Mouse (Mus musculus): ENCODE results near the gene Hus1.
A peak's percentile ranks its signal among the peaks of the same experiment; 100 is the strongest.

Gene Hus1

GRCm38 (mm10) chr11:9010853-9011339 is at the start of gene Hus1:
Gene Hus1 (minus strand): TSS chr11:9011191.
- peak; percentile 54 for DNase-seq (ENCODE audit: low spot score)

- DNase-seq (ENCODE audit: low spot score), result no peak
Measured at GRCm38 (mm10) chr11:9060484-9060883, 49.5 kb upstream of the Hus1 start.

- no peak for DNase-seq (ENCODE audit: low spot score)
Measured at GRCm38 (mm10) chr11:9060029-9060428, 49.0 kb upstream of the Hus1 start.

DNA sequence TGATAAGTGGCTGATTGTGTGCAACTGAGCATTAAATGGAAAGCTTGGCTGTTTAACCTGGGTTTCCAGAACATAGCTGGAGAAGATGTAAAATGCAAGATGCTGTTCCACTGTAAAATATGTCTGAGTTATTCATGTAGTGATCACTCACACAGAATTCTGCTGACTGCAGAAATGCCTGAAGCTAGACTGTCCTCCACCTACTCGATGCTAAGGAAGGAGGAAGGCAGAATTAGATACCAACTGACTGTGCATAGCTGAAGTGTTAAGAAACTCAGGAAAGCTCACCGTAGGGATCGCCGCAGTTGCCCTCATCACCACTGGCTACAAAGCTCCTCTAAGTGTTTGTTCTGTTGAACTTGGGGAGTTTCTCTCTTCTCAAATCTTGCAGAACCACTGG is 46.7 kb upstream of the Hus1 start:
- DNase-seq (ENCODE audit: low spot score), result no peak

- DNase-seq (ENCODE audit: low spot score), result no peak
Measured at GRCm38 (mm10) chr11:9056937-9057336, 45.9 kb upstream of the Hus1 start.

GRCm38 (mm10) chr11:9051895-9052294 is 40.9 kb upstream of the Hus1 start:
- no peak for DNase-seq (ENCODE audit: low spot score)

DNA sequence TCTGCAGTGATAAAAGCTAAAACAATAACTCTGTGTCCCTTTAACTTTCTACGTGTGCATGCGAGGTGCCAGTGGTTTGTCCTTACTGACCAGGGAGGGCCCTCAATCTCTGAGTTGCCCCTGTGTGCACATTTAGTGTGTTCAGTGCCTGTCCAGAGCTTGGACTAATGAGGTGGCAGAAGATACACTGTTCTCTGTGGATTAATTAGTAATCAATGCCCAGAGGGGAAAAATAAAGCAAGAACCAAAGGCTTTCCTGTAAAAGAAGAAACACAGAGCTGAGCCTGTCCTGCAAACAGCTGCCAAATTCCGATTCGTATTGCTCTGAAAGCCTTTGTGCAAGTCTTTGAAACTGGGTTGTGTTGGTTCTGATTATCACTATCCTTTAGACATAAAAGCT is 39.2 kb upstream of the Hus1 start:
- no peak for DNase-seq (ENCODE audit: low spot score)

- no peak for DNase-seq (ENCODE audit: low spot score)
Measured at GRCm38 (mm10) chr11:9048703-9049060, 37.7 kb upstream of the Hus1 start, which contains the start of gene Sun3. Gene Sun3 (minus strand): TSS chr11:9048991.

- DNase-seq (ENCODE audit: low spot score), result peak; percentile 66
Measured at GRCm38 (mm10) chr11:9048011-9048702, 37.2 kb upstream of the Hus1 start, which contains the start of gene Gm11992. Gene Gm11992 (plus strand): TSS chr11:9048594.

DNA sequence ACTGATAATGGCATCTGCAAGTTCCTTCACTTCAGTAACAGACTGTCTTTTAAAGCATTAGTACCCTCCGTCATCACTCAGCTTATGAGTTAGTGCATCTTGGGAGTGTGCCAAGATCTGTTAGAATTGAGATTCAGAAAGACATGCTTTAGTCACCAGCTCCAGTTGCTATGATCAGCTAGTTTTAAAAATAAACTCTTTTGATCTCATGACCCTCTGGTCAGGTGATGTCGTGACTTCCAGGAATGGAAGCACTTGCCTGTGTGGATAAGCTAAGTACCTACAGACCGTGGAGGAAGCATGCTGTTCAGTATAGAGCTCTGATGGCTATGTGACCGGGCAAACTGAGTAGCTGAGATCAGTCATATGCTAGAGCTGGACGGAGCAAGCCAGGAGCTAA is 36.1 kb upstream of the Hus1 start:
- DNase-seq (ENCODE audit: low spot score), result no peak

- no peak for DNase-seq (ENCODE audit: low spot score)
Measured at GRCm38 (mm10) chr11:9046546-9046945, 35.6 kb upstream of the Hus1 start.

- DNase-seq (ENCODE audit: low spot score), result no peak
Measured at GRCm38 (mm10) chr11:9031530-9031929, 20.5 kb upstream of the Hus1 start.

DNA sequence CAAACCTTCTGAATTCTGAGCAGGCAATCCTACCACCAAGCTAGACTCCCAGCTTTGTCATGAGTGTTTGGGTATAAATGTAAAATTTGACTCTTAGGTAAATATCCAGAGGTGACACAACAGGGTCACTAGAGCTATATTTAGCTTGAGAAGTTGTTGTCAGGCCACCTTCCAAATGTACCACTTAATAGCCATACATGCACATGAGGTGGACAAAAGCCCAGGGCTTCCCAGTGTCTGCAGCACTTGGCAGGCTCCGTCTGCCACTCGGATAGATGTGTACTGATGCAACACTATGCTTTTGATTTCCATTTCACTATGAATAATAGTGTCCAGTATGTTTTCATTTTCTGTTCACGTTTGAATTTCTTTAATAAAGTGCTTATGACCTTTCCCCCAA is 14.2 kb upstream of the Hus1 start:
- no peak for DNase-seq (ENCODE audit: low spot score)

- no peak for DNase-seq (ENCODE audit: low spot score)
Measured at GRCm38 (mm10) chr11:9024782-9025181, 13.8 kb upstream of the Hus1 start.

GRCm38 (mm10) chr11:9020207-9020606 is 9.2 kb upstream of the Hus1 start:
- no peak for DNase-seq (ENCODE audit: low spot score)

- no peak for DNase-seq (ENCODE audit: low spot score)
Measured at GRCm38 (mm10) chr11:9018491-9019267, 7.7 kb upstream of the Hus1 start.

- no peak for DNase-seq (ENCODE audit: low spot score)
Measured at GRCm38 (mm10) chr11:9014740-9015139, 3.7 kb upstream of the Hus1 start.

DNA sequence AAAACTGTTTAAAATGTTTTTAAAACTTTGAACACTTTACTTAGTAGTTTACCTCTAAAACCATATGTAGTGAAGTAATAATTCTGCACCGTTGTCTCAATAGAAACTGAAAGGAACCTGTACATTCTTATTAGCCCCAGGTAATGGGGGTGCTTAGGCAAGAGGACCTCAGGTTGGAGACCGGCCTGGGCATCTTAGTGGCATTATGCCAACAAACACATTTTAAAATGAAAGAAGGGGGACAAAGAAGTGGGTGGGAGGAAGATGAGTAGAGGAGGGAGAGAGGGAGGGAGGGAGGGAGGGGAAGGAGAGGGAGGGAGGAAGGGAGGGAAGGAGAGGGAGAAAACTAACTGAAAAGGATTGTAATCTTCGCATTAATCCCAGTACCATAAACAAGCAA is 357 bp upstream of the Hus1 start:
- DNase-seq (ENCODE audit: low spot score), result no peak

- DNase-seq (ENCODE audit: low spot score), result peak; percentile 7
Measured at GRCm38 (mm10) chr11:9010416-9010815, 575 bp downstream of the Hus1 start.

DNA sequence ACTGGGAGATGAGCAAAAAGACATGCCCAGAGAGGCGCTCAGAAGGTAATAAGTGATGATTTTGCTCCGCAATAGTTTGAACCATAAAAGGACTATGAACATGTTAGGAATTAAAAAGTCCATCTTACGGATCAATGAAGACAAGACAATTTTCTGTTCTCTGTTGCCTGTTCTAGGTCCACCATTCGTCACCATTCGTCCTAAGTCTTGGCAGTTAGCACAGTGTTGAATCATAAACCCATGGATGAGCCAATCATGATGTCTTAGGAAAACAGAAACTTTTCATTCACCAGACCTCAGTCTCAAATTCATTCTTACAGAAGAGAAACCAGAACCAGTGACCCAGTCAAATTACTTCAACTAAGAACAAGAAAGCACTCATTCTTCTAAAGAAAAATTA is 2.2 kb downstream of the Hus1 start:
- DNase-seq (ENCODE audit: low spot score), result no peak

- no peak for DNase-seq (ENCODE audit: low spot score)
Measured at GRCm38 (mm10) chr11:8988084-8988483, 22.9 kb downstream of the Hus1 start.

GRCm38 (mm10) chr11:8986058-8986457 is 24.9 kb downstream of the Hus1 start:
- no peak for DNase-seq (ENCODE audit: low spot score)

GRCm38 (mm10) chr11:8983237-8983861 is 27.6 kb downstream of the Hus1 start:
- peak; percentile 32 for DNase-seq (ENCODE audit: low spot score)

All from left cerebral cortex, adult 11 months (tissue).